Mouse (Mus musculus) hindbrain, embryonic 15.5 days (tissue): Measurements from ENCODE around the gene Fam71f2. TPM values are rescaled to one million over a fixed set of nuclear protein-coding genes. Genes with fewer than 3 reads are reported as not detected.

ENCODE experiments used
- ATAC-seq: fragments of 200-750 bp; cut with Nextera tagmentation; 2 replicates; pipeline ENCODE4 v1.8.0; 2017; ENCODE audit warnings: low read depth, moderate number of reproducible peaks, moderate TSS enrichment; ENCODE audit not compliant: low FRiP score
- H3K27ac ChIP-seq: fragments of 300-500 bp; sonication (generic); replicated peaks from 2 replicates; pipeline ENCODE4 v1.5.1; 2015; ENCODE audit warnings: mild to moderate bottlenecking, inconsistent platforms
- H3K27me3 ChIP-seq: fragments of 300-500 bp; sonication (generic); 2 replicates; pipeline ENCODE4 v1.6.1; 2015; ENCODE audit warnings: control low read depth, inconsistent platforms
- H3K36me3 ChIP-seq: fragments of 300-500 bp; sonication (generic); 2 replicates; pipeline ENCODE4 v1.6.1; 2015; ENCODE audit warnings: control low read depth, inconsistent platforms
- H3K4me1 ChIP-seq: fragments of 300-500 bp; sonication (generic); replicated peaks from 2 replicates; pipeline ENCODE4 v1.6.1; 2015; ENCODE audit warnings: control low read depth, inconsistent platforms
- H3K4me2 ChIP-seq: fragments of 300-500 bp; sonication (generic); 2 replicates; pipeline ENCODE4 v1.6.1; 2015; ENCODE audit warnings: moderate library complexity, mild to moderate bottlenecking, inconsistent platforms
- H3K4me3 ChIP-seq: fragments of 300-500 bp; sonication (generic); 2 replicates; pipeline ENCODE4 v1.5.1; 2015; ENCODE audit warnings: mild to moderate bottlenecking, inconsistent platforms
- H3K9ac ChIP-seq: fragments of 300-500 bp; sonication (generic); 2 replicates; pipeline ENCODE4 v1.6.1; 2015; ENCODE audit warnings: inconsistent platforms
- H3K9me3 ChIP-seq: fragments of 300-500 bp; sonication (generic); 2 replicates; pipeline ENCODE4 v1.6.1; 2016; ENCODE audit warnings: control low read depth, inconsistent platforms
- WGBS: fragments of 180-500 bp; shearing (Covaris S2); methylation state at CpG from one replicate; pipeline ENCODE4 v1.1.7; 2015; 5-methylcytosine and 5-hydroxymethylcytosine counted together
- polyA plus RNA-seq: library from polyadenylated mRNA; unstranded; fragments of >200 nt; fragmentation: Nextera tagmentation; extraction: Ambion mirVana; gene quantifications from 2 replicates; pipeline ENCODE4 v1.2.1, GENCODE M21; 2015

The Fam71f2 gene
- polyA plus RNA-seq, 1 experiment from 2014 or later = 0.41 TPM

DNA sequence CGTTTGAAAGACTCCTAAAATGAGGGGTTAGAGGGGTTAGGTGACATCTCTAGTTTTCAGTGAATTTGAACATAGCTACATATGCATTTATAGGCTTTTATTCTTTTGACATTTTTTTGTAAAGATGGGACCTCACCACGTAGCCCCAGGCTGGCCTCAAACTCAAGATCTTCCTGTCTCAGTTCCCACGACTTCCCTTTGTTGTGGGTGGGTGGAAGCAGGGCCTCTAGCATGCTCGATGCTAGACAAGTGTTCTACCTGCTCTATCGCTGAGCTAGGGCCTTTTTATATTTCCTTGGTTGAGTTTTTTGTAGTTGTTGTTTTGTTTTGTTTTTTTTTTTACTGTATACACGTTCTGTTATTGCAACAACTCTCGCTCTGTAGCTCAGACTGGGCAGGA lies 7.5 kb downstream of the Fam71f2 start:
- H3K27ac ChIP-seq = no peak overlapping the region
- H3K9ac ChIP-seq = no peak overlapping the region
- no peak overlapping the region for H3K4me2 ChIP-seq
- H3K36me3 ChIP-seq = no peaks in the 10 kb centered on the region
- ATAC-seq = no peak
- no peaks in the 10 kb centered on the region for H3K9me3 ChIP-seq
- 80% methylated on average over 7 of the region's 7 CpGs for WGBS
- H3K4me3 ChIP-seq = no peak overlapping the region
- H3K27me3 ChIP-seq = no peaks in the 10 kb centered on the region
- H3K4me1 ChIP-seq = no peaks in the 10 kb centered on the region

DNA sequence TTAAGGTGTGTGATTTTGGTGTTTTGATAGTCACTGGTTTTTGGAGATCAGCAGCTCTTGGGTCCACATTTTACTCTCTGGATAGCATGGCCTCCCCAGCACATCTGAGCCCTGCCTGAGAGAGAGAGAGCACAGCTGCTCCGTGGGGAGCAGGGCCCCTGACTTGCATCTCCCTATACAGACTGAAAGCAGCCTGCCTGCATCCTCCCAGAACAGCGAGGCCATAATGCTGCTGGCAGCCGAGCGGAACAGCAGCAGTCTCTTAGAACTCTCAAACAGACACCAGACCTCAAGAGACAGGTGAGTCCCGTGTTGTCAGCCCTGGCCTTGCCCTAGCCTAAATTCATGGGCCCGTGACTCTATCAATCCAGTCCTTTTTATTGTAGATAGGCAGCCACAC lies 8.1 kb downstream of the Fam71f2 start:
- Histone ChIP-seq H3K27me3 (no peaks in the 10 kb centered on the region), H3K4me1 (no peaks in the 10 kb centered on the region), H3K9ac (no peak overlapping the region), H3K4me2 (no peak overlapping the region), H3K9me3 (no peaks in the 10 kb centered on the region), H3K36me3 (no peaks in the 10 kb centered on the region), H3K4me3 (no peak overlapping the region), H3K27ac (no peak overlapping the region)
- no peak for ATAC-seq
- 35% methylated on average over 6 of the region's 6 CpGs for WGBS

DNA sequence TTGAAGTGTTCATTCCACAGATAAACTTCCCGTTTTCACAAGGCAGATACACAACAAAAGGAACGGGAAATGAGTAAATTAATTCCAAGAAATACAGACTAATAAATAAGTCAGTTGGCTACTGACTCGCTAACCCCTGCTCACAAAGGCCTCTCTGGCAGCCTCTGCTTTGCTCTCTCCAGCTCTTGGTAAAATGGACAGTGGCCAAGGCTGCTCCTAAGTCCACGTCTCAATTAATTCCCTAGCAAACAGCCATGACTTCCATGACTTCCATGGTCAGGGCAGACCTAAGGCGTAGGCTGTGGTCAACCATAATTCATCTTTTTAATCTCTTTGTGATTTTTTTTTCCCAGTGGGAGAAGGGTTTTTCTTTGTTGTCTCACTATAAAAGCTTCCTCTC lies 8.6 kb downstream of the Fam71f2 start:
- no peak overlapping the region for H3K4me2 ChIP-seq
- H3K4me1 ChIP-seq = no peaks in the 10 kb centered on the region
- no peaks in the 10 kb centered on the region for H3K9me3 ChIP-seq
- ATAC-seq = no peak
- H3K27me3 ChIP-seq = no peaks in the 10 kb centered on the region
- H3K27ac ChIP-seq = no peak overlapping the region
- H3K36me3 ChIP-seq = no peaks in the 10 kb centered on the region
- WGBS = 49% methylated on average over 5 of the region's 5 CpGs
- H3K9ac ChIP-seq = no peak overlapping the region
- no peak overlapping the region for H3K4me3 ChIP-seq

GRCm38 (mm10) chr6:29288651-29289050 lies 9.3 kb downstream of the Fam71f2 start:
- WGBS = 66% methylated on average over 6 of the region's 6 CpGs
- H3K9me3 ChIP-seq = no peaks in the 10 kb centered on the region

DNA sequence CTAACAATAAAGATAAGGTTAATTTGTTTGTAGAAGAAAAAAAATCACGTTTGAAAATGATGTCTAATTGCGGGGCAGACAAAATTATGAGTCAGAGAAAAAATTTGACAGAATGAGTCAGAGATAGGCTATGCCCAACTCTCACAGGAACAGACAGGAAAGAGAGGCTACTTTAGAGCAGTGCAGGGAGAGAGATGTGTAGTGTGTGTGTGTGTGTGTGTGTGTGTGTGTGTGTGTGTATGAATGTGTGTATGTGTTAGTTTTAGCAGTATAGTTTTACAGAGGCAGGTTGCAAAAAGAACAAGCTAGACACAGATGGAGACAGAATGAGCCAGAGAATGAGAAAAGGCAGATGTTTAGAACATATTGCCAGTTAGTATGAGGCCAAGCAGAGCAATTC lies 19.7 kb downstream of the Fam71f2 start:
- Histone ChIP-seq H3K27ac (no peak overlapping the region), H3K4me3 (no peak overlapping the region), H3K9ac (no peak overlapping the region), H3K36me3 (no peaks in the 10 kb centered on the region), H3K4me1 (no peaks in the 10 kb centered on the region), H3K4me2 (no peak overlapping the region), H3K9me3 (no peaks in the 10 kb centered on the region), H3K27me3 (no peaks in the 10 kb centered on the region)
- 77% methylated on average over 2 of the region's 2 CpGs for WGBS
- ATAC-seq = no peak

More at GRCm38 (mm10) chr6:29288651-29289050, 9.3 kb downstream of the Fam71f2 start:
- Histone ChIP-seq H3K4me1 (no peaks in the 10 kb centered on the region), H3K27me3 (no peaks in the 10 kb centered on the region), H3K9ac (no peak overlapping the region), H3K4me3 (no peak overlapping the region), H3K36me3 (no peaks in the 10 kb centered on the region), H3K4me2 (no peak overlapping the region), H3K27ac (no peak overlapping the region)
- no peak for ATAC-seq

- Histone ChIP-seq H3K4me3 (no peak overlapping the region), H3K36me3 (no peaks in the 10 kb centered on the region)
- no peak for ATAC-seq
Observed at GRCm38 (mm10) chr6:29303251-29303650, 23.9 kb downstream of the Fam71f2 start.

DNA sequence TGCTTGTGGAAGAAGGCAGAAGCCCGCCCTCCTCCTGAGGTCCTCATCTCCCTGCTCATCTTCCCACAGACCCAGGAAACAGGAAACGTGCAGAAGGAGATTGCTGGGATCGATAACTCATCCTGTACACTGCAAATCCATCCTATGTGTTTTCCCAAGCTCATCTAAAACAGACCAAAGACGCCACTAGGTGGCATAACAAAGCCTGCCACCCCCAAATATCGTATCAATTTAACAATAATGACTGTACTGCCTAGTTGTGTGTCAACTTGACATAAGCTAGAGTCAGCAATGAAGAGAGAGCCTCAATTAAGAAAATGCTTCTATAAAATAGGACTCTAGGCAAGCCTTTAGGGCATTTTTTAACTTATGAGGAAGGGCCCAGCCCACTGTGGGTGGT lies 24.3 kb downstream of the Fam71f2 start:
- Histone ChIP-seq H3K9me3 (no peaks in the 10 kb centered on the region), H3K4me2 (no peak overlapping the region), H3K27me3 (no peaks in the 10 kb centered on the region), H3K4me3 (no peak overlapping the region), H3K4me1 (no peaks in the 10 kb centered on the region), H3K9ac (no peak overlapping the region), H3K27ac (no peak overlapping the region), H3K36me3 (no peaks in the 10 kb centered on the region)
- 59% methylated on average over 5 of the region's 5 CpGs for WGBS
- ATAC-seq = no peak

More at GRCm38 (mm10) chr6:29303251-29303650, 23.9 kb downstream of the Fam71f2 start:
- Histone ChIP-seq H3K27me3 (no peaks in the 10 kb centered on the region), H3K9me3 (no peaks in the 10 kb centered on the region), H3K4me2 (no peak overlapping the region), H3K9ac (no peak overlapping the region), H3K4me1 (no peaks in the 10 kb centered on the region), H3K27ac (no peak overlapping the region)

- Histone ChIP-seq H3K9ac (no peak overlapping the region), H3K4me1 (no peaks in the 10 kb centered on the region), H3K4me3 (no peak overlapping the region), H3K27me3 (no peaks in the 10 kb centered on the region), H3K36me3 (no peaks in the 10 kb centered on the region), H3K4me2 (no peak overlapping the region), H3K9me3 (no peaks in the 10 kb centered on the region), H3K27ac (no peak overlapping the region)
- no peak for ATAC-seq
- 88% methylated on average over 4 of the region's 4 CpGs for WGBS
Observed at GRCm38 (mm10) chr6:29305462-29305861, 26.1 kb downstream of the Fam71f2 start.

DNA sequence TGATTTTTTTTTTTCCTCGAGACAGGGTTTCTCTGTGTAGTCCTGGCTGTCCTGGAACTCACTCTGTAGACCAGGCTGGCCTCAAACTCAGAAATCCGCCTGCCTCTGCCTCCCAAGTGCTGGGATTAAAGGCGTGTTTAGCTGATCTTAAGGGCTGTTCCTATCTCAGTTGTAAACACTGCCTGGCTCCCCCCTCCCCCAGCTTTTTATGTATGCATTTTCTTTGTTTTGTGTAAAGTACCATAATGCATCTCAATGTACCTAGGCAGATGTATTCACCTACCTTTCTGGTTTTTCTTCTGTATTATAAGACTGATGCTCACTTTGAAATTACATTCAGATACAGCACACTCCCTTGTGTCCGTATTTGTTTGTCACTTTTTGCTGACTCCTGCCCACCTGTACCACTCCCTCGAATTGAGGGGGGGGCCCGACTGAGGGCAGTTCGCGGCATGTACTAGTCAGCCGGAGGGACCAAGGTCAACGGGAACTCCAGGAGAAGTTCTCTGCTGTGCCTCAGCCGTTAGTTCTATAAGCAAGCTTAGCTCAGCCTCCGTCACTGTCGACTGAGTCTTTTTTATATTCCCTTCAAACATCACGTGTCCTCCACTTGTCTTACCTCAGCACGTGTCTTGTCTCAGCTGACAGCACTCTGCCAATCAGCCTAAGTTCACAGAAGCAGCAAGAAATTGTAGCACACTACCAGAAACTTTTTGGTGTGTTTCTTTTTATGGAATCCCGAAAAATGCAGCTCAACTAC lies 29.6 kb downstream of the Fam71f2 start:
- no peak for ATAC-seq
- Histone ChIP-seq H3K9ac (no peak overlapping the region), H3K4me2 (no peak overlapping the region), H3K4me1 (no peaks in the 10 kb centered on the region), H3K27ac (no peak overlapping the region), H3K36me3 (no peaks in the 10 kb centered on the region), H3K9me3 (no peaks in the 10 kb centered on the region), H3K27me3 (no peaks in the 10 kb centered on the region), H3K4me3 (no peak overlapping the region)
- 90% methylated on average over 16 of the region's 16 CpGs for WGBS

DNA sequence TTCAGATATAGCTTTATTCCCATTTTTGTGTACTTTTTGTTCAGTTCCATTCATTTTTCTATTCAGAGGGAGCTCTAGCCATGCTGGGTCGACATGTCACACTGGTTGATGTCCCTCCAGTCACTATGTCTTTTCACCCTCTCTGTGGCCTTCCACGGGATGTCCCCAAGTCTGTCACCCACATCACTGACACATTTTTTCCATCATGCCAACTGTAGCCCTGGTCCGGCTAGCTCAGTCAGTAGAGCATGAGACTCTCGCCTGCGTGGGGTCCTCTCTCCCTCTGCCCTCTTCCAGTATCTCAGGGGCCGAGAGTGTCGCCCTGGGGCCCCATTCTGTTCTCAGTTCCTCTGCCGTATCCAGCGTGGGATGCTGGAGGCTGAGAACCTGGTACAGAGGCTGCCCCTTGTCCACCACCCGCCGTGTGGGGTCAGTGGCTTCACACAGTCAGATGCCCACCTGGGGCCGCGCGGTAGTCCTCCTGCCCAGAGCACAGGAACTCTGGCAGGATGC lies 34.4 kb downstream of the Fam71f2 start:
- no peaks in the 10 kb centered on the region for H3K27me3 ChIP-seq
- no peak overlapping the region for H3K4me2 ChIP-seq
- no peak overlapping the region for H3K9ac ChIP-seq
- H3K4me1 ChIP-seq = no peaks in the 10 kb centered on the region
- H3K9me3 ChIP-seq = no peaks in the 10 kb centered on the region
- no peak overlapping the region for H3K27ac ChIP-seq
- no peaks in the 10 kb centered on the region for H3K36me3 ChIP-seq
- no peak overlapping the region for H3K4me3 ChIP-seq
- ATAC-seq = no peak
- WGBS = 66% methylated on average over 14 of the region's 14 CpGs

GRCm38 (mm10) chr6:29317286-29317685 lies 37.9 kb downstream of the Fam71f2 start:
- Histone ChIP-seq H3K4me3 (no peak overlapping the region), H3K36me3 (no peaks in the 10 kb centered on the region), H3K4me2 (no peak overlapping the region), H3K27ac (no peak overlapping the region), H3K9me3 (no peaks in the 10 kb centered on the region), H3K27me3 (no peaks in the 10 kb centered on the region), H3K4me1 (no peaks in the 10 kb centered on the region), H3K9ac (no peak overlapping the region)
- 80% methylated on average over 2 of the region's 2 CpGs for WGBS
- no peak for ATAC-seq

DNA sequence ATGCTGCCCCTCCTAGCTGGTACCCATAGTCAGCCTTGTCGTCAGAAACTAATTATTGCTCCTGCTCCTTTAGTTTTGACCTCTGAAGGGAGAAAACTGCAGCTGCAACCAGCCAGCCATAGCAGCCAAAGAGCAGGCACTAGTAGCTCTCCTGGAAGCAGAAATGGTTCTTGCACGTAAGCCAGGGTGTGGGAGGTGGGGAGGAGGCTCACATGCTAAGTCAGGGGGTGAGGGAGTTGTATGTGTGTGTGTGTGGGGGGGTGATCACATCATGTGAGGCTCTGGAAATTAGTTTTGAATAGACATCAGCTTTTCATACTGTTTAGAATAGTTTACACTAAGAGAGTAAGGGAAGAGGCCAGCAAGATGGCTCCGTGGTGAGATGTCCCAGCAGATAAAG lies 38.5 kb downstream of the Fam71f2 start:
- WGBS = 73% methylated on average over 3 of the region's 3 CpGs
- Histone ChIP-seq H3K27me3 (no peaks in the 10 kb centered on the region), H3K9me3 (no peaks in the 10 kb centered on the region), H3K36me3 (no peaks in the 10 kb centered on the region), H3K9ac (no peak overlapping the region), H3K27ac (no peak overlapping the region), H3K4me2 (no peak overlapping the region), H3K4me3 (no peak overlapping the region), H3K4me1 (no peaks in the 10 kb centered on the region)
- ATAC-seq = no peak

GRCm38 (mm10) chr6:29318879-29319278 lies 39.5 kb downstream of the Fam71f2 start, which contains the start of gene Fam71f1:
TSS of gene Fam71f1 (plus strand) at chr6:29319140.
- H3K27me3 ChIP-seq = no peaks in the 10 kb centered on the region
- H3K36me3 ChIP-seq = no peaks in the 10 kb centered on the region
- no peak for ATAC-seq
- no peak within 1 kb of the TSS for H3K27ac ChIP-seq
- no peak within 1 kb of the TSS for H3K9ac ChIP-seq
- no peaks in the 10 kb centered on the region for H3K4me1 ChIP-seq
- H3K9me3 ChIP-seq = no peaks in the 10 kb centered on the region
- no peak within 1 kb of the TSS for H3K4me2 ChIP-seq
- no peak within 1 kb of the TSS for H3K4me3 ChIP-seq
- 53% methylated on average over 5 of the region's 5 CpGs for WGBS
